Mouse (Mus musculus) bone marrow, adult 2 months (tissue): ENCODE measurements around the gene Prf1. TPM values are rescaled to one million over a fixed set of nuclear protein-coding genes. Genes with fewer than 3 reads are reported as not detected.

Experiments
- H3K27ac ChIP-seq: fragments of 200-500 bp; 2 replicates; pipeline ENCODE4 v1.5.1; 2012; ENCODE audit warnings: low read depth, mild to moderate bottlenecking, control low read depth, inconsistent platforms, low read length; ENCODE audit not compliant: control insufficient read depth, poor library complexity, insufficient read depth
- H3K4me1 ChIP-seq: fragments of 200-500 bp; 2 replicates; pipeline ENCODE4 v1.6.1; 2011; ENCODE audit warnings: low read length; ENCODE audit not compliant: control insufficient read depth, insufficient read depth
- H3K4me3 ChIP-seq: fragments of 200-500 bp; replicated peaks from 2 replicates; pipeline ENCODE3; 2011; ENCODE audit warnings: mild to moderate bottlenecking, low read depth, low read length, control low read depth; ENCODE audit not compliant: control insufficient read depth
- CTCF ChIP-seq: fragments of 200-500 bp; IDR thresholded peaks from 2 replicates; pipeline ENCODE4 v1.5.1; 2011; ENCODE audit warnings: low read length, control low read depth; ENCODE audit not compliant: control insufficient read depth, insufficient read depth
- POLR2A ChIP-seq: fragments of 200-500 bp; IDR thresholded peaks from 2 replicates; pipeline ENCODE4 v1.6.1; 2011; ENCODE audit warnings: low read depth, mild to moderate bottlenecking, control low read depth, low read length, borderline replicate concordance; ENCODE audit not compliant: control insufficient read depth
- WGBS: fragments of 180-500 bp; shearing (Covaris S2); methylation state at CpG from one replicate; pipeline ENCODE4 v1.1.7; 2018; 5-methylcytosine and 5-hydroxymethylcytosine counted together
- polyA plus RNA-seq: library from polyadenylated mRNA; stranded (reverse); fragments of >200 nt; gene quantifications from 2 replicates; pipeline ENCODE4 v1.2.4, GENCODE M21; 2011; ENCODE audit warnings: low replicate concordance; ENCODE audit not compliant: missing spikeins, insufficient read depth, insufficient read length

Gene Prf1
- polyA plus RNA-seq, 1 experiment: 1.0 TPM

DNA sequence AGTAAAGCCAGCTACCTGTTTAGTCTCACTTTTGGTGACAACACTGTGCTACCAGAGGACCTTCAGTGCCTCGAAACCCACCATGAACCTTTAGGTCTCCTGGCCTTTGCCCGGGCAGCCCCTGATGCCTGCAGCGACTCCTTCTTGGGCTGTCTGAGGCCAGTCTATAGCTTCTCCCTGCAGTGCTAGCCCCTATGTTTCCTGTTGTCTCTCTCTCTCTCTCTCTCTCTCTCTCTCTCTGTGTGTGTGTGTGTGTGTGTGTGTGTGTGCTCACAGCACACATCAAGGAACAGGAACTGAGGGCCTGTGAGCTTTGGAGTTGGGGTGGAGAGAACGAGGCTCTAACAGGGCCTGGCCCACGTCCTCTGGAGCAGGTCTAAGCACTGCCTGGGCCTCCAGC, 39.0 kb downstream of the Prf1 start:
- no peaks in the 10 kb centered on the region; the same call in 1 of the 2 replicates for H3K4me1 ChIP-seq
- no peak overlapping the region for H3K4me3 ChIP-seq
- TF ChIP-seq POLR2A: no peak
- no peak for TF ChIP-seq CTCF
- H3K27ac ChIP-seq: no peak overlapping the region
- WGBS: 61% methylated on average over 5 of the region's 5 CpGs

GRCm38 (mm10) chr10:61337665-61338064, 40.0 kb downstream of the Prf1 start:
- WGBS: 77% methylated on average over 11 of the region's 11 CpGs
- TF ChIP-seq CTCF (no peak), POLR2A (no peak)
- no peaks in the 10 kb centered on the region; the same call in 1 of the 2 replicates for H3K4me1 ChIP-seq
- H3K27ac ChIP-seq: no peak overlapping the region
- no peak overlapping the region for H3K4me3 ChIP-seq

DNA sequence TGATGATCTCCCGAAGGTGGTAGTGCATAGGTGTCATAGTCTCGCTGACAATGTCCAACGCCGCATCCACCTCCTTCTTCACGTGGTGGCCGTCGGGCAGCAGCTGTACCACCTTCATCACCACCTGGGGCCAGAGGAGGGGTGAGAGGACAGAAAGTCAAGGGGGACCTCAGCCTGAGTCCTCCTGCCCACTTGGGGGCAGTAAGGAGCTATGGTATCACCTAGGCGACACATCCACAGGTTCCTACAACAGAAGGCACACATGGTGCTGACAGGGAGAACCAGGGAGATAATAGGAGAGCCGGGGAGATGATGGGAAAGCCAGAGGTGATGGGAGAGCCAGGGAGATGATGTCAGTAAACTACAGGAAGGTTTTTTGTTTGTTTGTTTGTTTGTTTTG, 41.6 kb downstream of the Prf1 start:
- no peak overlapping the region for H3K27ac ChIP-seq
- WGBS: 84% methylated on average over 9 of the region's 9 CpGs
- H3K4me3 ChIP-seq: no peak overlapping the region
- TF ChIP-seq POLR2A (no peak), CTCF (no peak)
- H3K4me1 ChIP-seq: no peaks in the 10 kb centered on the region; the same call in 1 of the 2 replicates

GRCm38 (mm10) chr10:61340247-61340646, 42.6 kb downstream of the Prf1 start:
- no peak overlapping the region for H3K4me3 ChIP-seq
- 81% methylated on average over 9 of the region's 9 CpGs for WGBS
- TF ChIP-seq CTCF (no peak), POLR2A (no peak)
- H3K27ac ChIP-seq: no peak overlapping the region
- no peaks in the 10 kb centered on the region for H3K4me1 ChIP-seq

- no peak overlapping the region for H3K4me3 ChIP-seq
- no peak overlapping the region for H3K27ac ChIP-seq
- WGBS: 73% methylated on average over 5 of the region's 5 CpGs
- H3K4me1 ChIP-seq: no peaks in the 10 kb centered on the region
- TF ChIP-seq CTCF: no peak
- TF ChIP-seq POLR2A: no peak
These were observed 43.4 kb downstream of the Prf1 start for GRCm38 (mm10) chr10:61341045-61341444.

GRCm38 (mm10) chr10:61341557-61341956, 43.9 kb downstream of the Prf1 start:
- peak; percentile 93 for TF ChIP-seq CTCF
- no peak for TF ChIP-seq POLR2A

DNA sequence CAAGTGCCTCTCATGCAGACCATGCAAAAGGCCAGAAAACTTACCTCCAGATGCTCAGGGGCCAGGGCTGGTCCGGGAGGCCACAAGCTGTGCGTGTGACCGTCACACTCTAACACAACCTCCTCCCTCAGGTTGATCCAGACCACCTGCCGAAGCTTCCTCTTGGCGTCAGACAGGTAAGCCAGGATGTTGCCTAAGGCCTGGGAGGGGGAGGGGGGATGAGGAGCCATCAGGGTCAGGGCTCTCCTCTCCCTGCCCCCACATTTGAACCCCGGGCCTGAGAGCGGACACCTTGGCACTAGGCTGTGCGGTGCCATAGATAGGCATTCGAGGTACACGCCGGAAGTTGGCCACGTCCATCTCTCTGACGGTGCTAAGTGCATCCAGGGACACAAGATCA, 45.1 kb downstream of the Prf1 start:
- no peak overlapping the region for H3K4me3 ChIP-seq
- no peak overlapping the region for H3K27ac ChIP-seq
- 86% methylated on average over 13 of the region's 13 CpGs for WGBS
- H3K4me1 ChIP-seq: no peaks in the 10 kb centered on the region
- TF ChIP-seq POLR2A: no peak
- TF ChIP-seq CTCF: no peak

More at GRCm38 (mm10) chr10:61341557-61341956, 43.9 kb downstream of the Prf1 start:
- no peaks in the 10 kb centered on the region for H3K4me1 ChIP-seq
- H3K27ac ChIP-seq: no peak overlapping the region
- no peak overlapping the region for H3K4me3 ChIP-seq
- WGBS: 32% methylated on average over 6 of the region's 6 CpGs

DNA sequence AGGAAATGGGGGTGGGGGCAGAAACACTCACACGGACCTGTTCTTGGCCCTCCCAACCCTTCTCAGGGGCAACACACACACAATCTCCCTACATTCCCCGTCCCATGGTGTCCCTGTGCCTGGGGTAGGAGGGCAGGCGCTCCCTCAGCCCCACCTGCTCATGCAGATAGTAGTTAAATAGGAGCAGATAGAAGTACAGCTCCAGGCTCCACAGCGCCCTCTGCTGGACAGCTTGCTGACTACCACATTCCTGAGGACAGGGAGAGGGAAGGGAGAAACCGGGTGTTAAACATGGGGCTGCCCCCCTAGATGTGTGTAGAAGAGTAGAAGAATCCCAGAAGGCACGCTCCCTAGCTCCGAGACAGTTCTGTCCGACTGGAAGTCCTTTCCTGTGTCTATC, 46.3 kb downstream of the Prf1 start:
- Histone ChIP-seq H3K4me3 (no peak overlapping the region), H3K27ac (no peak overlapping the region), H3K4me1 (no peaks in the 10 kb centered on the region)
- no peak for TF ChIP-seq POLR2A
- peak; percentile 80 for TF ChIP-seq CTCF
- WGBS: 49% methylated on average over 8 of the region's 8 CpGs

DNA sequence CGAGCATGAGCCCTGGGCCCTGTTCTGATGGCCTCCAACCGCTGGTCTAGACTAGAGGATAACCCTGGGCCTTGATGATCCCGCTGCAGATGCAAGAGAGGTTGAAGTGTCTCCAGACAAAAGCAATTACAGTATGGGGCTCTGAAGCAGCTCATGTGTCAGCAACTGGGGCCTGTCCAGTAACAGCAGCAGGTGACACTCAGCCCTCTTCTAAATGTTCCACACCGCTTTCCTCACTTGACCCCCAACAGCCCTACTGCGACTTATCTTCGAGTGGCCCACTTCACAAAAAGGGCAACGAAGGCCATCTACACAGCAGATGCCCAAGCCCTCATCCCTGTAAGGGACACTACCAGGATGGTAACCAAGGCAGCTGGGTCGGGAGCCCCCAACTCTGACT, 47.5 kb downstream of the Prf1 start:
- no peaks in the 10 kb centered on the region for H3K4me1 ChIP-seq
- WGBS: 78% methylated on average over 8 of the region's 8 CpGs
- no peak overlapping the region for H3K4me3 ChIP-seq
- no peak overlapping the region for H3K27ac ChIP-seq
- TF ChIP-seq POLR2A: no peak
- no peak for TF ChIP-seq CTCF
